Mouse (Mus musculus) gastrocnemius, postnatal 36 days (tissue): Measurements from ENCODE around the gene Wfdc3. TPM values are rescaled to one million over a fixed set of nuclear protein-coding genes. Genes with fewer than 3 reads are reported as not detected.

ENCODE experiments used
- DNase-seq, 2 experiments: peaks; one replicate each; pipeline ENCODE4 v3.0.0; 2022
- intact Hi-C: fragments of 180-260 bp; cut with DNase I; formaldehyde crosslinking; loops from one replicate; pipeline ENCODE4 v1.15.1; 2025
- long read RNA-seq, 2 experiments: library from polyadenylated mRNA; stranded (forward); transcript quantifications; one replicate each; pipeline ENCODE4 v2.0.0; 2021
- total RNA-seq, 2 experiments: library from RNA; stranded (reverse); gene quantifications; 2 replicates each; pipeline ENCODE4 v1.2.3; 2021

The Wfdc3 gene
- not detected for total RNA-seq
- long read RNA-seq, experiment 1 = 0 reads
- long read RNA-seq, experiment 2 = 0 reads

DNA sequence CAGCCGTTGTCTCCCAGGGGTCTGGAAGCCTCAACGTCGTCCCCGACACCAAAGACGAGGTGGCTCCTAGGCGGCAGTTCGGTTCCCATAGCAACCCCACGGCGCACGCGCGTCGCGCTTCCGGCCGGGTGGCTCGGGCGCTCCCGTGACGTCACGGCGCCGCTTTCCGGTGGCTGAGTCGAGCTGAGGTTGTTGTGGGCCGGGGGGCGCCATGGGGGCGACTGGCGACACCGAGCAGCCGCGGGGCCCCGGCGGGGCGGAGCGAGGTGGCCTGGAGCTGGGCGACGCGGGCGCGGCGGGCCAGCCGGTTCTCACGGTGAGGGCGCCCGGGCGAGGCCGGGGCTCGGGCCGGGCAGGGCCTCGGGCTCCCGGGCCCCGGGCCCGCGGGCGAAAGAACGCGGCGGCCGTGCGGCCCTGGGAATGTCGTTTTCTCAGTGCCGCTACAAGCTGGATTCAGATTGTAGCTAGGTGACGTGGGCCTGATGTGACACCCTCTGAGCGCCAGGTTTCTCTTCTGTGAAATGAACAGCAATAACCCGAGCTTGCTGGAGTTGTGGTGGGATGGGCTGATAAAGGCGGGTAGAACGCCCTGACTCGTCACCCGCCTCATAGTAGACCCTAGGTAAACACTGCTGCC, at the start of gene Wfdc3, which contains the start of gene Dnttip1:
Gene Wfdc3 (minus strand): TSS at position 89 of the 637 bp plus-strand sequence.
Gene Dnttip1 (plus strand): TSS at position 141 of the 637 bp plus-strand sequence.
- DNase-seq = peak; percentile 90 to 92
- intact Hi-C loops = no loop called here

- peak; percentile 63 to 85 for DNase-seq
- intact Hi-C loops = no loop called here
Measured at GRCm38 (mm10) chr2:164794293-164794692, 48.6 kb upstream of the Wfdc3 start.

DNA sequence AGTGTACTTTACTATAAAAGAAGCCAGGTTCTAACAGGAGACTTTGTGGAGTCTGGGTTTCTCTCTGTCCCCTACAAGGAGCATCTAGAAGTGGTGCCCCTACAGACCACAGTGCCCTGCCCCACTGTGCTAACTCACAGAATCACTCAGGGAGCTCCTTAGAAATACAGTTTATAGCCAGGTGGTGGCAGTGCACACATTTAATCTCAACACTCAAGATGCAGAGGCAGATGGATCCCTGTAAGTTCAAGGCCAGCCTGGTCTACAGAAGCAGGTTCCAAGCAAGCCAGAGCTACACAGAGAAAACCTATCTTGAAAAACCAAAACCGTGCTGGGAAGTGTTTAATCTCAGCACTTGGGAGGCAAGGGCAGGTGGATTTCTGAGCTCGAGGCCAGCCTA, 48.0 kb upstream of the Wfdc3 start:
- DNase-seq = no peak
- intact Hi-C loops = no loop called here

DNA sequence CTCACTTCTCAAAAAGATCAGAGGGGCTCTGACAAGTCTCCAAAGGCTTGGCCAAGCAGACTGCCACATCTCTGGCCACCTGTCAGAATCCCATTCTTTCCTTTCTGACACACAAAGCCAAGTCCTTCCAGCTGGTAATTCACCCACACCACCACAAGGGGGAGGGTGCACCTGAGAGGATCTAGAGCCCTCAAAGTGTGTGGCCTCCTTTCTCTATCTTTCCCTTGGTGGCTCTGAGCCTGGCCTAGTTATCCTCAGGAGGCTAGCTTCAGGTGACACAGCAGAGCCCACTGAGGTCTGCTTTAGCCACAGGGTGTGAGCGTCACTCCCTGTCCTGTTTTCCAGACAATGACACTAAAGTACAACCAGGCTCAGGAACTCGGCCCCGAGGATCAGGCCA, 47.5 kb upstream of the Wfdc3 start:
- intact Hi-C loops = no loop called here
- DNase-seq = no peak

GRCm38 (mm10) chr2:164792400-164793190, 46.9 kb upstream of the Wfdc3 start:
- no peak for DNase-seq
- intact Hi-C loops = no loop called here

DNA sequence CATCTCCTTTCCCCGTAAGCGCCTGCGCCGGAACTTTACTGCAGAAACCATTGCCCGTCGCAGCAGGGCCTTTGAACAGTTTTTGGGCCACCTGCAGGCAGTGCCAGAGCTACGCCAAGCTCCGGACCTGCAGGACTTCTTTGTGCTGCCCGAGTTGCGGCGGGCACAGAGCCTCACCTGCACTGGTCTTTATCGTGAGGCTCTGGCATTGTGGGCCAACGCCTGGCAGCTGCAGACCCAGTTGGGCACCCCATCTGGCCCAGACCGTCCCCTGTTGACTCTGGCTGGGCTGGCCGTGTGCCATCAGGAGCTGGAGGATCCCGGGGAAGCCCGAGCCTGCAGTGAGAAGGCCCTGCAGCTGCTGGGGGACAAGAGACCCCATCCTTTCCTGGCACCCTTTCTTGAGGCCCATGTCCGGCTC, 46.1 kb upstream of the Wfdc3 start:
- intact Hi-C loops = no loop called here
- DNase-seq = no peak

- intact Hi-C loops = no loop called here
- DNase-seq = peak in 1 of 2 experiments; percentile 34
Measured at GRCm38 (mm10) chr2:164790451-164790850, 44.7 kb upstream of the Wfdc3 start.

- no peak for DNase-seq
- intact Hi-C loops = no loop called here
Measured at GRCm38 (mm10) chr2:164788411-164788810, 42.7 kb upstream of the Wfdc3 start.

DNA sequence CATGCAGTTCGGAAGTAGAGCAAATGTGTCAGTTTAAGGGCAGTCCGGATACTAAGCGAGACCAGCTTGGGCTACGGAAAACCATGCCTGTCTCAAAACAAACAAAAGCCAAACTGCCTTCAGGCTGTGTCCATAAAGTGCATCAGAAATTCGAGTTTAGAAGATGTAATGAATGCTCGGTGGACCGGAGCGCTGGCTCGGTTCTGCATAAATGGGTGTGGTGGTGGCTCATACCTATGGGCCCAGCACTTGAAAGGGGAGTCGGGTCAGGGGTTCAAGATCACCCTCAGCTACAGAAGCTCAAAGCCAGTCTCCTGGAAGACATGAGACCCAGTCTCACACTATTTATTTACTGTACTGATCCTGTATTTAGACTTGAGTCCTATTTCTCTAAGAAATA, 42.0 kb upstream of the Wfdc3 start:
- no peak for DNase-seq
- intact Hi-C loops = no loop called here

GRCm38 (mm10) chr2:164787032-164787431, 41.3 kb upstream of the Wfdc3 start:
- DNase-seq = no peak
- intact Hi-C loops = no loop called here

- intact Hi-C loops = no loop called here
- no peak for DNase-seq
Measured at GRCm38 (mm10) chr2:164786388-164786885, 40.7 kb upstream of the Wfdc3 start.

- intact Hi-C loops = no loop called here
- peak; percentile 86 to 91 for DNase-seq
Measured at GRCm38 (mm10) chr2:164785481-164786387, 40.0 kb upstream of the Wfdc3 start, which contains the start of gene Snx21. TSS of gene Snx21 (plus strand) at chr2:164785823.

DNA sequence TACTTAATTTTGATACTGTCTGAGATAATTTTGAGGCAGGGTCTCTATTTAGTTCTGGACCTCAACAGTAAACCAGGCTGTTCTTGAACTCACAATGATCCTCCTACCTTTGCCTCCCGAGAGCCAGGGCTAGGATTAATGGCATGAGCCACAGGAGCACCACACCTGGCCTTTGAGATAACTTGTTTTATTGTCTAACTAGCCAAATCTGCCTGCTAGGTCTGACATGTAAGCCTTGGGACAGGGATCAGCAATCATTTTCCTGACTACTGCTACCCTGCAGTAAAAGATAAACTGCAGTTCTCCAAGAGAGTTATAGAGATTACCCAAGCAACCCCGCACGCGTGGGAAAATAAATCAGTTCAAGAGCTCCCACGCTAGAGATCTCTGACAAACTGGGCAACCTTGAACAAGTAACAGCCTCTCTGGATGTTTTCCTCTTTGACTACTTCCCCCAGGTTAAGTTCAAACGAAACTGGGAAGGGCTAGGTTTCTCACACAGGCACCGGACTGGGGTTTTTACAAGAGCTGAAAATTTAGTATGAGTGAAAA, 39.2 kb upstream of the Wfdc3 start:
- DNase-seq = no peak

GRCm38 (mm10) chr2:164783926-164784581, 38.3 kb upstream of the Wfdc3 start:
- intact Hi-C loops = no loop called here
- no peak for DNase-seq

More for the DNA sequence above, 39.2 kb upstream of the Wfdc3 start:
- intact Hi-C loops = no loop called here

DNA sequence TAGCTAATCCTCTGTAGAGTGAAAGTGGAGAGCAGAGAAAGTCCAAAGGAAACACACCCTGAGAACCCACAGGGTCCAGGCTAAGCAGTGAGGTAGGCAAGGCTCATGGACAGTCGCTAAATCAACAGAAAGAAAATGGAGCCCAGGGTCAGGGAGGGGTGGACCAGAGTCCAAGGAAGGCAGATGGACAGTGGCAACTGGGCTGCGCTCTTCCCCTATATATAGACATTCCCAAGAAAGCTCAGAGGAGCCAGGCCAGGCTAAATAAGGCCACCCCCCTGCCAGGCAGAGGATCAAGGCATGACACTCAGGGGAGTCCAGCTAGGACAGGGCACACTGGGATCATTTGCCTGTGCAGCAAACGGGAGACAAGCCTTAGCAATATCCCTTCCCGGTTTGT, 36.1 kb upstream of the Wfdc3 start:
- peak in 1 of 2 experiments; percentile 59 for DNase-seq
- intact Hi-C loops = no loop called here

GRCm38 (mm10) chr2:164779481-164780086, 33.9 kb upstream of the Wfdc3 start, which contains the start of gene Tnnc2:
TSS of gene Tnnc2 (minus strand) at chr2:164779967.
- intact Hi-C loops = no loop called here
- peak in 1 of 2 experiments; percentile 54 for DNase-seq

GRCm38 (mm10) chr2:164778809-164779208, 33.1 kb upstream of the Wfdc3 start:
- intact Hi-C loops = no loop called here
- DNase-seq = peak; percentile 49 to 67

DNA sequence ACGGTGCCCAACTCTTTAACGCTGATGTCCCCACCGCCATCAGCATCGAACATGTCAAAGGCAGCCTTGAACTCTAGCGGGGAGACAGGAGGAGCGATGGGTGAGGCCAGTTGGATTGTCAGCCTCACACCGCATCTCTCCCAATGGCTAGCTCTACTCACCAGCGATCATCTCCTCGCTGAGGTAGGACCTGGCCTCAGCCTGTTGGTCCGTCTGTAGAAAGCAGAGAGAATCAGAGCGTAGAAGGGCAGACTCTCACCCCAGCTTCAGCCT, 32.2 kb upstream of the Wfdc3 start:
- intact Hi-C loops = no loop called here
- peak in 1 of 2 experiments; percentile 17 for DNase-seq
